Mouse (Mus musculus) thymus, postnatal 4 days (tissue): ENCODE measurements at regions not wholly inside any gene's neighbourhood (a gene's known extent, or its start where the extent isn't known, plus 50 kb on each side); places are given as distances from the start of the nearest gene placed in this dataset.
"Not testable (repeated sequence)": the region's sequence is repeated elsewhere in the genome, so short reads cannot be mapped to it uniquely, and the experiment has no call there.

Experiments used
- DNase-seq: peaks from one replicate; pipeline ENCODE4 v3.0.0; 2021

DNA sequence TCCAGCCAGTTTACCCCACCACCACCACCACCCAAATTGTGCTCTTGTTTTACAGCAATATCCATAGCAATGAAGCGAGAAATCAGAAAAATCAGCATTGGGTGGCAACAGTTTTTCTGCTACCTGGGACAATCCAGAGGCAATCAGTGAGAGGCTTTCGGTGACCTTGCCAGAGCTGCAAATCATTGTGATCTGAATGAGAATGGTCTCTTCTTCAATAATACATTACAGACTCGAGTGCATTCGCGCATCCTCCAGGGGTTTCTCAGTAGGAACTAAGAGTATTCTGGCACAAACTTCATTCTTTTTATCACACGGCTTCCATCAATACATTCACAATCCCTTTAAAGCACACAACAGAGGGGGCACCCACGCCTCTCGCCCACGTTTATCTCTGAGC lies 91.2 kb downstream of the Srek1 start:
- DNase-seq: no peak

DNA sequence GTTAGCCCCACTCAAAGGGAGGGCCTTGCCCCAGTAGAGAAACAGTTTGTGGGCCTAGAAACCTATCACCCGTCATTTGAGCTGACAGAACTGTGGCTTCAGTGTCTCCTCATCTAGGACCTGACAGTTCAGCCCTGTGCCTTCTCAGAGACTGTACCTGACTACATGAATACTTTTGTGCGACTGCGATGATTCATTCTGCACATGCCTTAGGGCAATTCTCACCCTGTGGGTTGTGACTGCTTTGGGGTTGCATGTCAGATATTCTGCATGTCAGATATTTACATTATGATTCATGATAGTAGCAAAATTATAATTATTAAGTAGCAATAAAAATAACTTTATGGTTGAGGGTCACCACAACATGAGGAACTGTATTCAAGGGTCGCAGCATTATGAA lies 93.7 kb downstream of the Srek1 start:
- no peak for DNase-seq

DNA sequence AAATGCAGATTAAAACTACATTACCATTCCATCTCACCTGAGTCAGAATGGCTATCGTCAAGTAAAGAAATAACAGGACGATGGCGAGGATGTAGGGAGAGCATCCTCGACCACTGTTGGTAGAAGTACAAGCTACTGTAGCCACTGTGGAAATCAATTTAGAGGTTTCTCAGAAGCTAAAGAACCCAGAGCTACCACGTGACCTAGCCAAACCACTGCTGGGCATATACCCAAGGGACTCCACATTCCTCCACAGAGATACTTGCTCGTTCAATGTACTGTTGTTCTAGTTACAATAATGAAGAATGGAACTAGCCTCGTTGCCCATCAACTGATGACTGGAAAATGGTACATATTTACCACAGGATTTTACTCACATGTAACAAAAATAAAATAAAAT lies 94.4 kb downstream of the Srek1 start:
- no peak for DNase-seq

DNA sequence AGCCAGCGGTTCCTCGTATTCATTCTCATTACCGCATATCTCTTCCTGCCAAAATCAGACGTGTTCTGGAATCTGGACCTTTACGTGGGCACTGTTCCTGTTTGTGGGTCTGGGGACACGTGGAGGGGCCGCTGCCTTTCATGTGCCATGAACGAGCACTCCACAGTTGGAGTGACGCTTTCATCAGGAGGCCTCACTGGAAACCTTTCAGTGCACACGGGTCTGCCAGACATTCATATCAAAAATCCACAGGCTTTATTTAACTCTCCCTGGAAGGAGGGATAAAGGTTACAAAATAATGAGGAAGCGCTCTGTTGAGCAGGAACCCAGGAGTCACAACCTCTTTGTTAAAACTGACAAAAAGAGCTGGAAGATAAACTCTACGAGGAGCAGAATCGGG lies 97.6 kb downstream of the Srek1 start:
- no peak for DNase-seq

GRCm38 (mm10) chr13:103676221-103676620 lies 98.2 kb downstream of the Srek1 start:
- no peak for DNase-seq

DNA sequence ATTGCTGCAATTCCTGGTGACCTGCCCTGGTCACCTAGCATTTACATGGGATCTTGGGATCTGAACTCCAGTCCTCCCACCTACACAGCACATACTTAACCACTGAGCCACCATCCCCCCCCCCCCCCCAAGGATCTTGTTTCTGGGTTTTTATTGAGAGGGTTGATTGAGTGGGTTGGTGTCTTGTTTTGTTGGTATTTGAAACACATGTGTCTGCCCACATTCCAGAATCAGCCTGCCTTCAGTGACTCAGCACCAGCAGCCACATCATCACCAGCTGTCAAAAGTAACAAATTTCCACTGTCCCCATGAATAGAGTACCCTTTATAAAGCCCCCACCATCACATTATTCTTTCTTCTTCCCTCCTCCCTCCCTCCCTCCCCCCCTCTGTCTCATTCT lies 103.8 kb downstream of the Srek1 start:
- no peak for DNase-seq

DNA sequence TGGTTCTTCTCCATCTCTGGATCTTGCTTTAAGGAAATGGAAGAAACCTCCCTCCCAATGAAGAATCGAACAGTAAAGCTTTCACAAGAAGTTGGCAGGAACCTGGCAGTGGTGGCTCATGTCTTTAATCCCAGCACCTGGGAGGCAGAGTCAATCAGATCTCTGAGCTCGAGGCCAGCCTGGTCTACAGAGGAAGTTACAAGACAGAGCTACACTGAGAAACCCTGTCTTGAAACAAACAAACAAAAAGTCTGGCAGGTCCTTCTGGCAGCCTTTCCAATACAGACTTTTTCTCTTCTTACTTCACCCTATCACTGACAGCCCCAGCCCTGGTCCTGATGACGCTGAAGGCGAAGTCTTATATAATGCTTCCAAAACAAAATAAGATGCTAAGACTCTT lies 104.6 kb downstream of the Srek1 start:
- DNase-seq: no peak

GRCm38 (mm10) chr13:103667749-103668148 lies 106.7 kb downstream of the Srek1 start:
- DNase-seq: no peak

DNA sequence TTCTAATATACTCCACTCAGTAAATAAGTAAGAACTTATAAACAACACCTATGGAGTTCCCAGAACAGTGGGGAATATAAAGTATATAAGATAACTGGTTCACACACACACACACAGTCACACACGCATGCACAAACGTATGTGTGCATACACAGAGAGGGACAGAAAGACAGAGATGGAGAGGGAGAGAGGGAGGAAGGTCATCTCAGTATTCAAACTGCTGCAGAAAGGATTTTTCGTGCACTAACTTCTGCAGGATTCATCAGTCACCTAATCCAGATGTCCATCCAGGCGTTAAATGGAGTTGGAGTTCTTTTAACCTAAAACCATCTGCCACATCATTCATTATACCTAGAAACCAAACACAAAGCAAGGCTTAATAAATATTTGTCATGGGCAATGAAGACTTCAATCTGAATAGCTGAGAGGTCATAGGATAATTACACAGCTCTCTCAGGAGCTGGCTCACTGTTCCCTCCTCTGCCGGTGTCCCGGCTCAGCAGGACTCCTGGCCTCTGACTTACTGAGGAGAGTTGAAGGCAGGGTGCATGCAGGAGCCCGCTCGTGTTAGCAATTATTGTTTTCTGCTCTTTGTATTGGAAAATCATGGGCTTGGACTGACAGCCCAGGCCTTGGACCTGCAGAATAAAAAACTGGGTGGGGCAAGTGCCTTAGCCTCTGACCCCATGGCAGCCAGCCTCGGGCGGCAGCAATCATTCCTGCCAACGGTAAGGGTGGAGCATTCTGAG lies 114.0 kb downstream of the Srek1 start:
- DNase-seq: no peak

DNA sequence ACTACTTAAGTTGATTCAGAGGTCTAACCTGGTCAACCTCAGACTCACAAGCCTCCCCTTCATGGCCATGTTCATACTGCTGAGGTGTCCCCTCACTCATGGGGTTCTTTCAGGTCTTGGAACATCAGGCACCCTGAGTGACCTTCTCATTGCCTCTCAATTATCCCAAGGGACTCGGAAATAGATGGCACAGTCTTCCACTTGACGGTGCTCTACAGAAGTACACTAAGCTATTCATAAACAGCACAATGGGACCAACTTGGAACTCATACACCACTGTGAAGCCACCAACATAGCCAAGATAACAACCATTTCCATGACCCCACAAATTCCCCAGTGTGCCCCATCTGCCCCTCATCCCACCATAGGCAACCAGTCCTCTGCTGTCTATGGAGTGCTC lies 118.4 kb downstream of the Srek1 start:
- DNase-seq: no peak

DNA sequence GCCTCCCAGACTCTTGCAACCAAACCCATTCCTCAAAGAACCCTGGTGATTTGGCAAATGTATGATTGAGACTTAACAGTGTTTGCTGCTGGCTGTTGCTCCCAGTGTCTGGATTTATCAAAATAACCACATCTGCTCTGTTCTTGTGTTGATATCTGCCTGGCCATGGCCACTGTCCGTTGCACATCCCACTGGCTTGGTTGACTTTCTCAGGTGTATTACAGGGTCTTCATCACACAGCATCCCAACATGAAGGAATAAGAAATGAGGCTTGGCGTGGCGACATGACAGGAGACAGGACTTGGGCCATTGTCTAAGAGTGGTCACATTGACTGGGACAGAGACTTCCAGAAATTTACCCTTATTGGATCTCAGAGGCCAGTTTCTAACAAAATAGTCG lies 121.2 kb downstream of the Srek1 start:
- no peak for DNase-seq

DNA sequence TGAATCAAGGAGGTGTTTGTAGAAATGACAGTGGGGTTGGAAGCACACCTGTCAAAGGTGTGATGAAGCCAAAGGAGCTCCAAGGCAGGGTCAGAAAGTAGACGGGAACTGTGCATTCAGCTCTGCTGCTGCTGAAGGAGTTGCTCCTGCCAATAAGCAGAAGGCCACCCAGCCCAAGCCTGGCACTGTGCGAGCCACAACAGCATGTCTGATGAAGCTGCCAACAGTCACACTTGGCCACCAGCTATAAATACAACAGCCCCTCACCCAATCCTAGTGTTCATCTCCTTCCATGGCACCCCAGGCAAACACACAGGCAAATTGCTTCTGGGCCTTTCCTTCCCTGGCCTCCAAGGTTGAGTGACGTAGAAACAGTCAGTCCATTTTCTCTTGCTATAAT lies 125.0 kb downstream of the Srek1 start:
- DNase-seq: no peak

- DNase-seq: no peak
These were observed 126.4 kb downstream of the Srek1 start for GRCm38 (mm10) chr13:103648016-103648415.

DNA sequence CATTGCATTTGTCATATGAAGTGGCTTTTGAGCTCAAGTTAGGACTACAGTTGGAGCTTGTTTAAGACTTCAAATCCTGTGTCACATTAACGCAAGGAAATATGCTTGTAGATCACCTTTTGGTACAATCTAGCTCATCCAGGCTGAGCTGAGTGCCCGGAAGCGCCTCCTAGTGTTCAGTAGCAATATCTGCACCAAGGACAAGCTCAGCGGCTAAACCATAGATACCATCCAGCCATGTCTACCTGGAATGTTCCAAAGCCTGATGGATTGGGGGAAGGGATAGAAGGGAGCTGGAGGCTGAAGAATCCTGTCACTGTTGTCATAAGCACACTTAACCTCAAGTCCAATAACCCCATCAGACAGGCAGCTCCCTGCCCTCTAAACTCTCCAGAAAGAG lies 128.4 kb downstream of the Srek1 start:
- DNase-seq: peak; percentile 50

GRCm38 (mm10) chr13:103643993-103644722 lies 130.2 kb downstream of the Srek1 start:
- DNase-seq: peak; percentile 29

GRCm38 (mm10) chr13:103643486-103643885 lies 130.9 kb downstream of the Srek1 start:
- DNase-seq: no peak

DNA sequence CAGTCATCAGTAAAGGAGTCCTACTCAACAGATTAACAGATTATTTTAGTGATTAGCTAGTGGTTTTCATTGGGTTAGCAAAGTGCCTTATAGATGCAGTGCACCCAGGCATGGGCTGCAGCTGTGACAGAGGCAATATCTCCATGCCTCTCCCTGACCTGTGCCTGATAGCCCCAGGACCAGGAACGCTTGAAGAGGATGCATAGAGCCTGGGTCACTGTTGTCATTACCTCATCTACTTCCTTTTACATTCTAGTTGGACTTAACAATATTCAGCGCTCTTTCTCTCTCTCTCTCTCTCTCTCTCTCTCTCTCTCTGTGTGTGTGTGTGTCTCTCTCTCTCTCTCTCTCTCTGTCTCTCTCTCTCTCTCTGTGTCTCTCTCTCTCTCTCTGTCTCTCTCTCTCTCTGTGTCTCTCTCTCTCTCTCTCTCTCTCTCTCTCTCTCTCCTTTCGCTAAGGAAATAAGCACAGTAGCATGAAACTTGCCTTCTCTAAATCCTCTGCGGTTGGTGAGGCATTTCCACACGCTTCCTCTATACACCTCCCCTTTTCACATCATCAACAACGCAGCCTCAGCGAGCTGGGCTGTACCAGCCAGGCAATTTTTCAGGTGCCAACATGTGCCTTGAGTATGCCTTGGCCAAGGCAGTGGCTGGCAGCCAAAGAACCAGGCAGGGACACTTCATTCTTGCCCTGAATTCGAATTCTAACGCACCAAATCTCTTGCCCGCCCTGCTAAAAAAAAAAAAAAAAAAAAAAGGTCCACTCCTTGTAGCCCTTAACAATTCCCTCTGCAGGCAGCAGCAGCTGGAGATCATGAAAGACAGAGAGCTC lies 131.6 kb downstream of the Srek1 start:
- no peak for DNase-seq

GRCm38 (mm10) chr13:103638038-103638437 lies 136.4 kb downstream of the Srek1 start:
- DNase-seq: no peak

- no peak for DNase-seq
These were observed 137.0 kb downstream of the Srek1 start for GRCm38 (mm10) chr13:103637414-103637813.

- no peak for DNase-seq
These were observed 137.8 kb downstream of the Srek1 start for GRCm38 (mm10) chr13:103636595-103636994.

DNA sequence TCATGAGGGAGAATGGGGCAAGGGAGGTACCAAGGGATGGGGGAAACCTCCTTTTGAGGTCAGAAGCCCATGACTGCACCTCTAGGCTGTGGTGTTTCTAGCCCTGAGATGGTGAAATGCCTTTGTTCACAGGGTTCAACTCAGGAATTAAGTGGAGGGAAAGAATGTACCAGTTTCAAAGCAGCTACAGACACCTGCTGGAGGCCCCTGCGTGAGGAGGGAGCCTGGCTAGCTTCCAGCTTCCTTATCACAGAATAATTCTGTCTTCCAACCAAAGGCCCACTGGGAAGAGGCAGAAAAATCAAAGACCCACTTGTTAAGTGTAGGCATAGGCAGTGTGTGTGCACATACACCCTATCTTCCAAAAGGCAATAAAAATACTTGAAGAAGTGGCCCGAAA lies 150.6 kb downstream of the Srek1 start:
- DNase-seq: no peak

GRCm38 (mm10) chr13:103623319-103623718 lies 151.1 kb downstream of the Srek1 start:
- DNase-seq: no peak

GRCm38 (mm10) chr13:103622324-103622723 lies 152.1 kb downstream of the Srek1 start:
- DNase-seq: no peak

- not testable (repeated sequence) for DNase-seq
These were observed 153.4 kb downstream of the Srek1 start for GRCm38 (mm10) chr13:103620958-103621357.
